Mouse (Mus musculus) stomach, embryonic 16.5 days (tissue): ENCODE measurements around the gene Cpa2. TPM values are rescaled to one million over a fixed set of nuclear protein-coding genes. Genes with fewer than 3 reads are reported as not detected.

Experiments
- ATAC-seq: fragments of 200-750 bp; cut with Nextera tagmentation; 2 replicates; pipeline ENCODE4 v1.8.0; 2017; ENCODE audit warnings: moderate number of reproducible peaks, moderate TSS enrichment; ENCODE audit not compliant: insufficient read depth, low FRiP score
- H3K27ac ChIP-seq: fragments of 300-500 bp; sonication (generic); 2 replicates; pipeline ENCODE4 v1.5.1; 2014; ENCODE audit warnings: low read length
- H3K27me3 ChIP-seq: fragments of 300-500 bp; sonication (generic); 2 replicates; pipeline ENCODE4 v1.6.1; 2014; ENCODE audit warnings: low read length, control low read depth, mixed read lengths; ENCODE audit not compliant: control insufficient read depth, insufficient read depth
- H3K36me3 ChIP-seq: fragments of 300-500 bp; sonication (generic); 2 replicates; pipeline ENCODE4 v1.6.1; 2014; ENCODE audit warnings: low read length; ENCODE audit not compliant: control insufficient read depth, insufficient read depth
- H3K4me1 ChIP-seq: fragments of 300-500 bp; sonication (generic); 2 replicates; pipeline ENCODE4 v1.6.1; 2014; ENCODE audit warnings: low read length, control low read depth, mixed read lengths; ENCODE audit not compliant: control insufficient read depth, insufficient read depth
- H3K4me2 ChIP-seq: fragments of 300-500 bp; sonication (generic); 2 replicates; pipeline ENCODE4 v1.6.1; 2014; ENCODE audit warnings: low read depth, low read length, mixed read lengths
- H3K4me3 ChIP-seq: fragments of 300-500 bp; sonication (generic); replicated peaks from 2 replicates; pipeline ENCODE4 v1.5.1; 2014; ENCODE audit warnings: mild to moderate bottlenecking, low read length
- H3K9ac ChIP-seq: fragments of 300-500 bp; sonication (generic); 2 replicates; pipeline ENCODE4 v1.6.1; 2014; ENCODE audit warnings: low read length
- H3K9me3 ChIP-seq: fragments of 300-500 bp; sonication (generic); replicated peaks from 2 replicates; pipeline ENCODE4 v1.6.1; 2016; ENCODE audit warnings: low read length, control low read depth; ENCODE audit not compliant: control insufficient read depth
- WGBS: fragments of 180-500 bp; shearing (Covaris S2); extraction: QIAGEN DNeasy Blood & Tissue Kit; methylation state at CpG from one replicate; pipeline ENCODE4 v1.1.7; 2014; 5-methylcytosine and 5-hydroxymethylcytosine counted together
- polyA plus RNA-seq: library from polyadenylated mRNA; unstranded; fragments of >200 nt; fragmentation: Nextera tagmentation; extraction: Ambion mirVana; gene quantifications from 2 replicates; pipeline ENCODE4 v1.2.1, GENCODE M21; 2015

The Cpa2 gene
- polyA plus RNA-seq, 1 experiment from 2014 or later: 708 TPM

DNA sequence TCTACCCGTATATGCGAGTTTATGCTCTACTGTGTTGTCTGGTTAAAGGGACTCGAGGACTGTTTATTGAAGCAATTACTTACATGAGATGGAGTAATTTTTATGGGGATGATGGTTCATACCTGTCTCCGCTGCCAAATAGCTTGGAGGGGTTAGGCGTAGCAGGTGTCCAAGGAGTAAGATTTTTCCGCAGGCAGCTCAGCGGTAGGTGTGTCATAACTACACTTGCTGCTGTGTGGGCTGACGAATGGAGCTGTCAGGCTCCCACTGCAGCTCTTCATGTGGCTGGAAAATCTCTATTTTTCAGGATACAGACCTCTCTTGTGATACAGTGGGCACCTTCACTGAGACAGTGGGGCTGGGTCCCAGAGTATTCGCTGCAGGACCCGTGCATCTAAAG is 27.9 kb downstream of the Cpa2 start:
- Histone ChIP-seq H3K4me1 (peaks cover 7% of the 10 kb centered on the region), H3K27ac (no peak overlapping the region), H3K9me3 (no peaks in the 10 kb centered on the region), H3K36me3 (no peaks in the 10 kb centered on the region), H3K4me3 (no peak overlapping the region), H3K9ac (no peak overlapping the region), H3K27me3 (no peaks in the 10 kb centered on the region), H3K4me2 (no peak overlapping the region)
- WGBS: 68% methylated on average over 10 of the region's 10 CpGs
- no peak for ATAC-seq

DNA sequence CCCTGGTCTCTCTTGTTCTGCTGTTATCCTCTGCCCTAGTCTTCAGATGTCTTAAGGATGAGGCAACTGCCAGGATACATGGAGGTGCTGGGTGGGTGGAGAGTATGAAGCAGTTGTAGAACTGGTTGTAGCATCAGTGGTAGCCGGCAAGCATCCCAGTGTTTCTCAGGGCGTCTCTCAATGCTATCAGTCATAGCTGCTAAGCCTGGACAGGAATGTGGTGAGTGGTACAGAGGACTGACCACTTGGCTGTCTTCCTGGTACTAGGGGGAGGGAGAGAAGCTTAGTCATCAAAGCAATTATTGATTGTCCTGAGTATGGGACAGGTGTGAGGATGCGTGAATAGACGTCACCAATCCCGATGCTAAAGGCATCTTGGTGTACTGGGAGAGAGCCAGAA is 28.6 kb downstream of the Cpa2 start:
- H3K36me3 ChIP-seq: no peaks in the 10 kb centered on the region
- 76% methylated on average over 5 of the region's 5 CpGs for WGBS
- H3K27ac ChIP-seq: no peak overlapping the region
- H3K4me2 ChIP-seq: no peak overlapping the region
- H3K9me3 ChIP-seq: no peaks in the 10 kb centered on the region
- H3K9ac ChIP-seq: no peak overlapping the region
- ATAC-seq: no peak
- H3K27me3 ChIP-seq: no peaks in the 10 kb centered on the region
- peaks cover 7% of the 10 kb centered on the region for H3K4me1 ChIP-seq
- no peak overlapping the region for H3K4me3 ChIP-seq

GRCm38 (mm10) chr6:30572456-30573311 is 31.3 kb downstream of the Cpa2 start:
- Histone ChIP-seq H3K4me3 (no peak overlapping the region), H3K9me3 (no peaks in the 10 kb centered on the region), H3K27ac (peak overlapping the region; percentile 50), H3K4me1 (peaks cover 15% of the 10 kb centered on the region), H3K4me2 (no peak overlapping the region), H3K36me3 (no peaks in the 10 kb centered on the region), H3K27me3 (no peaks in the 10 kb centered on the region), H3K9ac (no peak overlapping the region)
- WGBS: 57% methylated on average over 20 of the region's 20 CpGs
- ATAC-seq: peak; percentile 41; the same call in 1 of the 2 replicates

GRCm38 (mm10) chr6:30573380-30573779 is 32.0 kb downstream of the Cpa2 start:
- no peaks in the 10 kb centered on the region for H3K36me3 ChIP-seq
- H3K4me2 ChIP-seq: no peak overlapping the region
- peaks cover 15% of the 10 kb centered on the region for H3K4me1 ChIP-seq
- 39% methylated on average over 5 of the region's 5 CpGs for WGBS
- H3K4me3 ChIP-seq: no peak overlapping the region
- no peaks in the 10 kb centered on the region for H3K9me3 ChIP-seq
- no peak overlapping the region for H3K9ac ChIP-seq
- ATAC-seq: peak; percentile 9; the same call in 1 of the 2 replicates
- H3K27me3 ChIP-seq: no peaks in the 10 kb centered on the region
- H3K27ac ChIP-seq: peak overlapping the region; percentile 56; the same call in 1 of the 2 replicates

- WGBS: 59% methylated on average over 1 of the region's 1 CpGs
- 0 out of 2 replicates have a peak overlapping the region, but pooled peaks have one; percentile 25 for H3K27ac ChIP-seq
- ATAC-seq: no peak
- H3K4me3 ChIP-seq: no peak overlapping the region
- H3K4me2 ChIP-seq: no peak overlapping the region
- no peaks in the 10 kb centered on the region for H3K9me3 ChIP-seq
- no peaks in the 10 kb centered on the region for H3K36me3 ChIP-seq
- H3K4me1 ChIP-seq: peaks cover 15% of the 10 kb centered on the region
- H3K9ac ChIP-seq: no peak overlapping the region
- no peaks in the 10 kb centered on the region for H3K27me3 ChIP-seq
Observed at GRCm38 (mm10) chr6:30574945-30575344, 33.6 kb downstream of the Cpa2 start.

DNA sequence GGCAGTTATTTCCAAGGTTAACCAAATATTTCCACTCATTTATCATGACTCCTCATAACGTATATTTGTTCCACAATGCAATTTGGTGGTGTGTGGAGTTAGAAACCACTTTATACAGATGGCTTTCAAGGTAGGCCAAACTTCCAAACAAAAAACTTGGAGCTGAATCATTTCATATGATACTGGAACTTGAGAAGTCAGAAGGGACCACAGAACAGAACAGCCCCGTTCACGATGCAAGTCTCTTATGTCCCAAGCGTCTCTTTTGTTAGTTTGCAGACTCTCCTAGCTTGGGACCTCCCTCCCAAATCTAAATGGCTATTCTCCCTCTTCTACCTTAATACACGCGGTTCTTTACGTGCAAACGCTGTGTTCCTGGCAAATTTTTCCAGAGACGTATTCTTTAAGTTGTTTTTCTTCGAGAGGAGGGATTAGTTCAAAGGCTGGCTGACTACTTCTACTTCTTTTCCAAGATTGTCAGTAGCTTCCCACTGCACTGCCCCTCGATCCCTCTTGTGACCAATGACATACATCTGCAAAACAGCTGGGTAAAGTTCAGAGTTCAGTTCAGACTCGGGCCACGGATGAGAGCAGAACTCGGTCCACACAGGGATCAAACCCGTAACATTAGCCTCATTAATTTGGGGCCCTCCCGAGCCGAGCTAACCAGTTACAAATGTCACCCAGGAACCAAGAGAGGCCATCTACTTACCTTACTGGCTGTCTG is 35.3 kb downstream of the Cpa2 start:
- Histone ChIP-seq H3K4me2 (no peak overlapping the region), H3K27ac (peak overlapping the region; percentile 87), H3K36me3 (no peaks in the 10 kb centered on the region), H3K4me3 (no peak overlapping the region), H3K27me3 (no peaks in the 10 kb centered on the region), H3K9ac (peak overlapping the region; percentile 37; the same call in 1 of the 2 replicates), H3K9me3 (no peaks in the 10 kb centered on the region), H3K4me1 (peaks cover 15% of the 10 kb centered on the region)
- peak; percentile 57; the same call in 1 of the 2 replicates for ATAC-seq
- WGBS: 53% methylated on average over 17 of the region's 17 CpGs

DNA sequence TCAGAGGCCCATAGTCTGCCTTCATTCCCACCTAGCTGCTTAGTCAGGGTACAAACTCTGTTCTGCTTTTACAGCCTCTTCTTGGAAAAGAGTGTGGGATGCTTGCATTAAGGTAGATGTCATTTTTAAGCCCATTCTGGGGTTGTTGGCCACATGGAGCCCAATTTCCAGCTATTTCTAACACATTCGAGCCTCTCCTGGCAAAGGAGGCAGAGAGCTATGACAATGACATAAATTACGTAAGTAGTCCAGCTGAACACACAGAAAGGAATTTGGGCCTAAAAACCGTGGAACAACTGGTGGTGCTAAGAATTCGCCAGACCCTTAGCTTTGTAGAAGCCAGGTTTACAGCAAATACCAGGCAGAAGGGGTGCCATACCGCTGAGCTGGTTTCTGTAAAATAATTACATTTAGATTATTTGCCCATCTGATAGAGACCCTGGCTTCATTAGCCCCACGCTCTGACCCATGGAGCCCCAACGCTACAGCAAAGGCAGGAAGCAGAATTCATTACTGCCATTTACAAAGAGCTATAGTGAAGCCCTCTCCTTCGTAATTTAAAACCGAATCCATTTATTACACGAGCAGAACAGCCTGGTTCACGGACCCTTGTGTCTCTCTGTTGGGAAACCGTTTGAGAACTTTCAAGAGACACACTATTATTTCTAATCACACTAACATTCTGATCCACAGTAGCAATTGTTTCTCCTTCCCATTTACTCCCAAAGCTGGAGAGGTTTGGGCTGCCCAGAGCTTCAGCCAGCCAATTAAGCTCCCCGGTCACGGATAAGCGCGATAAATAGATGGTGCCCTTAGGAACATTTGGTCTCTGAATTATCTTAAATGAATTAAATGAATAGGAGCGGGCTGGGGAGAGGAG is 38.8 kb downstream of the Cpa2 start:
- no peak for ATAC-seq
- WGBS: 62% methylated on average over 17 of the region's 17 CpGs
- Histone ChIP-seq H3K27me3 (no peaks in the 10 kb centered on the region), H3K4me3 (no peak overlapping the region), H3K27ac (no peak overlapping the region), H3K4me2 (no peak overlapping the region), H3K4me1 (peaks cover 8% of the 10 kb centered on the region; the same call in 1 of the 2 replicates), H3K9ac (no peak overlapping the region), H3K36me3 (no peaks in the 10 kb centered on the region), H3K9me3 (no peaks in the 10 kb centered on the region)

GRCm38 (mm10) chr6:30580841-30581176 is 39.4 kb downstream of the Cpa2 start:
- Histone ChIP-seq H3K9ac (no peak overlapping the region), H3K4me2 (no peak overlapping the region), H3K27ac (no peak overlapping the region), H3K4me1 (peaks cover 6% of the 10 kb centered on the region; the same call in 1 of the 2 replicates), H3K4me3 (no peak overlapping the region), H3K27me3 (no peaks in the 10 kb centered on the region), H3K9me3 (no peaks in the 10 kb centered on the region), H3K36me3 (no peaks in the 10 kb centered on the region)
- no peak for ATAC-seq
- 71% methylated on average over 8 of the region's 8 CpGs for WGBS
